Mouse (Mus musculus) R1 (cell line): ENCODE data around the gene Angptl7.
A peak's percentile ranks its signal among the peaks of the same experiment; 100 is the strongest.

Experiments used
- DNase-seq: peaks from one replicate; pipeline ENCODE4 v3.0.0-alpha.2; 2018; ENCODE audit warnings: low read depth, low spot score

Gene Angptl7

GRCm38 (mm10) chr4:148455477-148456025 lies 44.7 kb downstream of the Angptl7 start:
- no peak for DNase-seq

GRCm38 (mm10) chr4:148453707-148454106 lies 46.6 kb downstream of the Angptl7 start:
- DNase-seq: no peak

- peak; percentile 73 for DNase-seq
Measured at GRCm38 (mm10) chr4:148448853-148449245, 51.4 kb downstream of the Angptl7 start.

GRCm38 (mm10) chr4:148448179-148448852 lies 51.9 kb downstream of the Angptl7 start, which contains the start of gene Mtor:
Gene Mtor (plus strand): TSS chr4:148448611.
- DNase-seq: peak; percentile 100
